9 mouse cellular contexts compared by ENCODE assay signal in genomic region chr7:111969198-111969887, GRCm38 (mm10). TPM values are rescaled to one million over a fixed set of nuclear protein-coding genes. Genes with fewer than 3 reads are reported as not detected.
DNase-seq lines count a peak whose midpoint lies in the region; ATAC-seq lines count a peak whose summit lies in the region.
"Had no signal": no experiment of that assay in that cellular context is flagged by ENCODE, and none has a peak within 500 bp of the region (broad histone marks: within the 10 kb centered on the region; RNA-seq: fewer than 3 reads in every experiment).

No protein-coding gene starts in this region.

- no peak overlapping the region for H3K27ac ChIP-seq in midbrain, embryonic 11.5 days (ENCODE audit: low read depth, low read length)
- H3K27ac ChIP-seq in midbrain, embryonic 15.5 days: no peak overlapping the region
- no peak overlapping the region for H3K27ac ChIP-seq in forebrain, embryonic 16.5 days (ENCODE audit: low read length)
- H3K27ac ChIP-seq in limb, embryonic 10.5 days: no peak overlapping the region
- H3K27ac ChIP-seq: embryonic facial prominence, embryonic 13.5 days had no signal

- H3K4me1 ChIP-seq in midbrain, embryonic 11.5 days (ENCODE audit: control insufficient read depth, insufficient read depth, low read length): peaks cover 4% of the 10 kb centered on the region; the same call in 1 of the 2 replicates
- no peaks in the 10 kb centered on the region for H3K4me1 ChIP-seq in midbrain, embryonic 15.5 days
- H3K4me1 ChIP-seq in forebrain, embryonic 16.5 days (replicated peaks; ENCODE audit: control insufficient read depth, insufficient read depth, low read length): peaks cover 5% of the 10 kb centered on the region
- no peaks in the 10 kb centered on the region for H3K4me1 ChIP-seq in limb, embryonic 10.5 days
- H3K4me1 ChIP-seq: embryonic facial prominence, embryonic 13.5 days had no signal

- no peaks in the 10 kb centered on the region for H3K36me3 ChIP-seq in midbrain, embryonic 11.5 days (ENCODE audit: control insufficient read depth, insufficient read depth, low read length)
- H3K36me3 ChIP-seq in midbrain, embryonic 15.5 days (replicated peaks): no peaks in the 10 kb centered on the region
- H3K36me3 ChIP-seq in forebrain, embryonic 16.5 days (ENCODE audit: control insufficient read depth, insufficient read depth): no peaks in the 10 kb centered on the region
- H3K36me3 ChIP-seq in limb, embryonic 10.5 days: no peaks in the 10 kb centered on the region
- H3K36me3 ChIP-seq: embryonic facial prominence, embryonic 13.5 days had no signal

- H3K9me3 ChIP-seq in midbrain, embryonic 11.5 days (ENCODE audit: control insufficient read depth, low read length): no peaks in the 10 kb centered on the region
- no peaks in the 10 kb centered on the region for H3K9me3 ChIP-seq in midbrain, embryonic 15.5 days
- H3K9me3 ChIP-seq in forebrain, embryonic 16.5 days (ENCODE audit: control insufficient read depth, low read length): no peaks in the 10 kb centered on the region
- H3K9me3 ChIP-seq in limb, embryonic 10.5 days (replicated peaks): no peaks in the 10 kb centered on the region
- H3K9me3 ChIP-seq: embryonic facial prominence, embryonic 13.5 days had no signal

- H3K27me3 ChIP-seq in midbrain, embryonic 11.5 days (ENCODE audit: control insufficient read depth, insufficient read depth, low read length): no peaks in the 10 kb centered on the region
- no peaks in the 10 kb centered on the region for H3K27me3 ChIP-seq in midbrain, embryonic 15.5 days (replicated peaks)
- no peaks in the 10 kb centered on the region for H3K27me3 ChIP-seq in forebrain, embryonic 16.5 days (replicated peaks; ENCODE audit: control insufficient read depth, insufficient read depth, low read length)
- no peaks in the 10 kb centered on the region for H3K27me3 ChIP-seq in limb, embryonic 10.5 days (ENCODE audit: low read depth, poor library complexity, severe bottlenecking)

- WGBS in midbrain, embryonic 11.5 days: 55% methylated on average over 4 of the region's 4 CpGs
- 49% methylated on average over 4 of the region's 4 CpGs for WGBS in midbrain, embryonic 15.5 days
- 57% methylated on average over 4 of the region's 4 CpGs for WGBS in forebrain, embryonic 16.5 days
- 62% methylated on average over 4 of the region's 4 CpGs for WGBS in limb, embryonic 10.5 days

- no peak for ATAC-seq in midbrain, embryonic 11.5 days (ENCODE audit: low FRiP score)
- no peak for ATAC-seq in midbrain, embryonic 15.5 days (replicated peaks)
- 0 out of 2 replicates have a peak, but pooled peaks have one; percentile 43 for ATAC-seq in forebrain, embryonic 16.5 days

- no peak overlapping the region for H3K9ac ChIP-seq in midbrain, embryonic 11.5 days (ENCODE audit: low read length)
- H3K9ac ChIP-seq in midbrain, embryonic 15.5 days: no peak overlapping the region
- no peak overlapping the region for H3K9ac ChIP-seq in forebrain, embryonic 16.5 days (replicated peaks; ENCODE audit: low read depth, low read length)
- H3K9ac ChIP-seq: embryonic facial prominence, embryonic 13.5 days had no signal

- DNase-seq in midbrain, embryonic 11.5 days (ENCODE audit: low spot score, missing footprints): peak; percentile 95
- DNase-seq in cerebellum, adult 11 months: peak; percentile 67
- peak; percentile 47 to 77 for DNase-seq in kidney, adult 8-10 months
- DNase-seq in limb, embryonic 10.5 days (ENCODE audit: low spot score): peak; percentile 71
- peak; percentile 34 for DNase-seq in ovary, postnatal 36 days (ENCODE audit: low spot score)
- peak; percentile 87 for DNase-seq in urinary bladder, postnatal 14 days (ENCODE audit: low spot score)

- no peak overlapping the region for H3K4me2 ChIP-seq in midbrain, embryonic 11.5 days
- H3K4me2 ChIP-seq in midbrain, embryonic 15.5 days: no peak overlapping the region
- H3K4me2 ChIP-seq in forebrain, embryonic 16.5 days (ENCODE audit: low read length): no peak overlapping the region
- H3K4me2 ChIP-seq: embryonic facial prominence, embryonic 13.5 days had no signal

- H3K4me3 ChIP-seq in midbrain, embryonic 11.5 days (ENCODE audit: low read depth, low read length): no peak overlapping the region
- H3K4me3 ChIP-seq in midbrain, embryonic 15.5 days: no peak overlapping the region
- H3K4me3 ChIP-seq in forebrain, embryonic 16.5 days (replicated peaks; ENCODE audit: low read length): no peak overlapping the region
- no peak overlapping the region for H3K4me3 ChIP-seq in limb, embryonic 10.5 days
- H3K4me3 ChIP-seq: embryonic facial prominence, embryonic 13.5 days had no signal

RNA-seq across cellular contexts. Expression of gene Usp47, which starts 54.0 kb away (rescaled TPM):
- polyA plus RNA-seq in midbrain, embryonic 11.5 days (2014; fragmentation: Nextera tagmentation; extraction: Ambion mirVana): 98.7 and 117 TPM in 2 replicates
- 78.6 and 82.5 TPM in 2 replicates for polyA plus RNA-seq in midbrain, embryonic 15.5 days (2015; fragmentation: Nextera tagmentation; extraction: Ambion mirVana)
- 98.6 and 107 TPM in 2 replicates for polyA plus RNA-seq in forebrain, embryonic 16.5 days (2015; fragmentation: Nextera tagmentation; extraction: Ambion mirVana)
- polyA plus RNA-seq in limb, embryonic 10.5 days (2016; fragmentation: Nextera tagmentation; extraction: Ambion mirVana): 73.3 and 93.4 TPM in 2 replicates

Comparison
In these comparisons a context has a peak if more than half of its experiments do, and no peak if none do; other contexts are left out.
1. DNase-seq: peak in every context shown above with its lines; median percentile 95 in midbrain, embryonic 11.5 days; 87 in urinary bladder, postnatal 14 days; 71 in limb, embryonic 10.5 days; 67 in cerebellum, adult 11 months; 62 in kidney, adult 8-10 months; 34 in ovary, postnatal 36 days.